Mouse (Mus musculus) lung, embryonic 14.5 days (tissue): ENCODE results near the gene Zfp536. TPM values are rescaled to one million over a fixed set of nuclear protein-coding genes. Genes with fewer than 3 reads are reported as not detected.

Experiments used
- ATAC-seq: fragments of 200-750 bp; cut with Nextera tagmentation; 2 replicates; pipeline ENCODE4 v1.8.0; 2017; ENCODE audit warnings: mild to moderate bottlenecking, moderate TSS enrichment, moderate library complexity; ENCODE audit not compliant: insufficient read depth
- DNase-seq: peaks from one replicate; pipeline ENCODE4 v3.0.0-alpha.2; 2015
- H3K27ac ChIP-seq: fragments of 300-500 bp; sonication (generic); 2 replicates; pipeline ENCODE4 v1.5.1; 2014; ENCODE audit warnings: low read depth, mild to moderate bottlenecking, moderate library complexity
- H3K27me3 ChIP-seq: fragments of 300-500 bp; sonication (generic); 2 replicates; pipeline ENCODE4 v1.6.1; 2014; ENCODE audit warnings: low read length, control low read depth; ENCODE audit not compliant: insufficient read depth
- H3K36me3 ChIP-seq: fragments of 300-500 bp; sonication (generic); 2 replicates; pipeline ENCODE4 v1.6.1; 2014; ENCODE audit warnings: control low read depth; ENCODE audit not compliant: insufficient read depth
- H3K4me1 ChIP-seq: fragments of 300-500 bp; sonication (generic); 2 replicates; pipeline ENCODE4 v1.6.1; 2014; ENCODE audit warnings: antibody characterized with exemption, control low read depth; ENCODE audit not compliant: insufficient read depth
- H3K4me2 ChIP-seq: fragments of 300-500 bp; sonication (generic); 2 replicates; pipeline ENCODE4 v1.6.1; 2014; ENCODE audit warnings: mild to moderate bottlenecking
- H3K4me3 ChIP-seq: fragments of 300-500 bp; sonication (generic); 2 replicates; pipeline ENCODE4 v1.5.1; 2014; ENCODE audit warnings: low read depth, low read length
- H3K9ac ChIP-seq: fragments of 300-500 bp; sonication (generic); 2 replicates; pipeline ENCODE4 v1.6.1; 2014
- H3K9me3 ChIP-seq: fragments of 300-500 bp; sonication (generic); 2 replicates; pipeline ENCODE4 v1.6.1; 2016; ENCODE audit warnings: low read depth, low read length, control low read depth
- CTCF ChIP-seq: IDR thresholded peaks from 2 replicates; pipeline ENCODE4 v1.5.1; 2016; ENCODE audit warnings: antibody characterized with exemption, low read depth
- WGBS: fragments of 180-500 bp; shearing (Covaris S2); extraction: QIAGEN DNeasy Blood & Tissue Kit; methylation state at CpG from one replicate; pipeline ENCODE4 v1.1.7; 2014; 5-methylcytosine and 5-hydroxymethylcytosine counted together
- polyA plus RNA-seq: library from polyadenylated mRNA; unstranded; fragments of >200 nt; fragmentation: Nextera tagmentation; extraction: Ambion mirVana; gene quantifications from 2 replicates; pipeline ENCODE4 v1.2.1, GENCODE M21; 2014

The Zfp536 gene
- polyA plus RNA-seq, 1 experiment from 2014 or later = 13.7 TPM

DNA sequence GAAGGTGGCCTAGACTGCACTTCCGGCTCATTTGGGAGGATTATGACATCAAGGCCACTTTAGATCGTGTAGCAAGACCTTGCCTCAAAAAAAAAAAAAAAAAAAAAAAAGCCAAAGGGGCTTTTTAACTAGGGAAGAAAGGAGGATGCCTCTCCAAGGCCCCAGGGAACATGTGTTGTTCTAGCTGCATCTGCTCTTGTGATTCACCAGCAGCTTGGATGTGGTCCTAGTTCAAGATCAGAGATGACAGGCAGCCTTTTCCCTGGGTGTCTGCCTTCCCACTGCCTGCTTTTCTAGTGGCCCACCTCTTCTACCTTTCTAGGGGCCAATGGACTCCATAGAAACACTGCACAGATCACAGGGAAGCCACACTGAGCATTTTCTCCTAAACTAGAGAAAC lies 350.5 kb downstream of the Zfp536 start:
- 65% methylated on average over 2 of the region's 2 CpGs for WGBS
- no peak for DNase-seq
- no peak for ATAC-seq
- Histone ChIP-seq H3K9ac (no peak overlapping the region), H3K36me3 (no peaks in the 10 kb centered on the region), H3K27ac (no peak overlapping the region), H3K27me3 (no peaks in the 10 kb centered on the region), H3K4me2 (no peak overlapping the region), H3K4me3 (no peak overlapping the region), H3K4me1 (no peaks in the 10 kb centered on the region), H3K9me3 (no peaks in the 10 kb centered on the region)
- TF ChIP-seq CTCF = no peak

Other genes starting within 250 kb of the Zfp536 start
- 65.1 and 65.7 TPM in 2 replicates for gene Uri1, start 249.9 kb upstream of the Zfp536 start, polyA plus RNA-seq